Mouse (Mus musculus): ENCODE results near the gene Zdhhc22. TPM values are rescaled to one million over a fixed set of nuclear protein-coding genes. Genes with fewer than 3 reads are reported as not detected.

Gene Zdhhc22
- total RNA-seq, 2 experiments from 2014 or later = 53.8 to 58.4 TPM

DNA sequence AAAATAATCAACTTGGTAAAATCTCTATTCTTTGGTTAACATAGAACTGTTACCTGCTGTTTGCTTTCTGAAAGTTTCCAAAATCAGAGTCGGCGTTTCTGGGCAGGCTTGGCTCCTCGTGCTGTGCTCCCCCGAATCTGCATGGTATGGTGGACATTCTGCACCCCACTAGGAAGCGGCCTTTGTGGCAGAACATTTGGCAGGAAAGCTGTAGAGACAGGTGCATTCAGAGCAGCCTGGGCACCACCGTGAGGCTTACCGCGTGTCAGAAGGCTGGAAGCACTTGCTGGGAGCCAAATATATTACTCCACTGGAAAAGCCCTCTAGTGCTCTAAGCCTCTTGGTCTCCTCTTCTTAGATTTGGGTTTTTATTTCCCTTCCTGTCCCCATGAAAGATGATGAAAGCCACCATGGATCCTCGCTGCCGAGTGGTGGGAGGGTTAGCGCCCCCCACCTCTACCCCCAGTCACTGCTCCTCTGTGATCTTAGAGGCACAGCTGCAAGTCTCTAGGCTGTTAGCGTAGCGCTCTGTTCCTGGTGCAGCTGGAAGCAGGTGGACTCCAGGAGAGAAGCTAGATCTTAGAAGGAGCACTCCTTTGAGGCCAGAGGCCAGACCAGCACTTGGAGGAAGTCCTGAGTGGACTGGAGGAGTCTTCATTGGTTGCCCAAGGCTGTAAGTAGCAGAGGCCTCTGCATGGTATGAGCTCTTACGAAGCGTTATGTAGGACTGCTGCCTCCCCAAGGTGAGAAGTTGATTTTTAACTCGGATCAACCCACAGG is 25.8 kb downstream of the Zdhhc22 start:
- DNase-seq (ENCODE audit: low spot score in 2 of 2) = no peak

DNA sequence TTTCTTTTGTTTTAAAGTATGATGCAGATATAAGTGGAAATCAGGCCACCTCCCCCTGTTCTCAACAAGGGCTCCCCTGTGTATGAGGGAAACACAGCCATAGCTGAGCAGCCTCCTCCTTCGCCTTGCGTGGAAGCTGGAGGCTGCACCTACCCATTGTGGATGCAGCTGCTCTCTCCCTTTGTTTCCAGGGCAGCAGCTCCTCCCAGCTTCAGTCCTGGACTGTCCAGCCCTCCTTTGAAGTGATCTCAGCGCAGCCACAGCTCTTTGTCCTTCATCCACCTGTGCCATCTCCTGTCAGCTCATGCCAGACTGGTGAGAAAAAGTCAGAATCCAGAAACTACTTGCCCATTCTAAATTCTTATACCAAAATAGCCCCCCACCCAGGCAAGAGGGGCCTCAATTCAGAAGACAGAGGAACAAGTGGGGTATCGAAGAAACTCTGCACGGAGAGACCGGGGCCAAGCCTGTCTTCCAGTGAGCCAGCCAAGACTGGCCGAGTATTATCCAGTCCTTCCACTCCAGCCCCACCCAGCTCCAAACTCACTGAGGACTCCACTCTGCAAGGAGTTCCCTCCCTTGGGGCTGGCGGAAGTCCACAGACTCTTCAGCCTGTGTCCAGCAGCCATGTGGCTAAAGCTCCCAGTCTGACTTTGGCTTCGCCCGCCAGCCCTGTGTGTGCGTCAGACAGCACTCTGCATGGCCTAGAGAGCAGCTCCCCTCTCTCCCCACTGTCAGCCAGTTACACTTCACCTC is 28.5 kb downstream of the Zdhhc22 start:
- no peak for DNase-seq (ENCODE audit: low spot score in 2 of 2)

DNA sequence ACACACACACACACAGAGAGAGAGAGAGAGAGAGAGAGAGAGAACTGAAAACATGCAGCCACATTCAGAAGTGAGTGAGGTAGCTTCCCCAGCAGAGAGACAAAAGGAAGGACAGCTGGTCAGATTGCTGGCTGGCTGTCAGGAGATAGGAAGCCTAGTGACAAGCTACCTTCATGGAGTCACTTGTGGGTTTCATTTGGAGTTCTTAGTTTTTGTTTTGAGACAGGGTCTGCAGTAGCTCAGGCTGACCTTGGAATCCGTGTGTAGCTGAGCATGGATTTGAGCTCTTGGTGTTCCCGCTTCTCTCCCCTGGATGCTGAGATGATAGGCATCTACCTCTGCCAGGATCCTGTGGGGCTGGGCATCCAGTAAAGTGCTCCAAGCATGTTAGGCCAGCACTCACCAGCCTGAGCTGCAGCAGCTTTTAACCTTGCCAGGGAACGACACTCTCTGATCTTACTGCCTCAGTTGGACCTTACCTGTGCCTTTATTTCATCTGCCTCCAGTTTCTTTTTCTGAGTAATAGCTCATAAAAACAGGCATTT is 29.4 kb downstream of the Zdhhc22 start:
- DNase-seq (ENCODE audit: low spot score in 2 of 2) = no peak

DNA sequence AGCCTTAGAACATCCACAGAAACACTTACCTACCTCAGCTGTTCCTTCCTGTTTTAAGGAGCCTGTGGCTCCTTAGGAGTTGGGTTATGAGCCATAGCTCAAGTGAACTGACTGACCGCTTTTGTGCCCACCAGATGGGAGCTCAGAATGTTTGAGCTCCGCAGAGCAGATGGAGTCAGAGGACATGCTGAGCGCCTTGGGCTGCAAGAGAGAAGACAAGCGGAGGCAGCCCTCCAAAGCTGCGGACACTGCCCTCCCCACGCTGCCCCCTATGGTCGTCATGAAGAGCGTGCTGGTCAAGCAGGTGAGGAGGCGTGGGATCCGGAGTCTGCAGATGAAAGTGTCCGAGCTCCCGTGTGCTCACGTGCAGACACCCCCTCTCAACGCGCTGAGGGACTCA is 30.1 kb downstream of the Zdhhc22 start:
- DNase-seq (ENCODE audit: low spot score in 2 of 2) = no peak

GRCm38 (mm10) chr12:86959661-86960060 is 30.6 kb downstream of the Zdhhc22 start:
- no peak for DNase-seq (ENCODE audit: low spot score in 2 of 2)

- no peak for DNase-seq (ENCODE audit: low spot score in 2 of 2)
These were observed 31.7 kb downstream of the Zdhhc22 start for GRCm38 (mm10) chr12:86958558-86958957.

GRCm38 (mm10) chr12:86955894-86956293 is 34.3 kb downstream of the Zdhhc22 start:
- no peak for DNase-seq (ENCODE audit: low spot score in 2 of 2)

GRCm38 (mm10) chr12:86952331-86952850 is 37.8 kb downstream of the Zdhhc22 start:
- no peak for DNase-seq (ENCODE audit: low spot score in 2 of 2)

DNA sequence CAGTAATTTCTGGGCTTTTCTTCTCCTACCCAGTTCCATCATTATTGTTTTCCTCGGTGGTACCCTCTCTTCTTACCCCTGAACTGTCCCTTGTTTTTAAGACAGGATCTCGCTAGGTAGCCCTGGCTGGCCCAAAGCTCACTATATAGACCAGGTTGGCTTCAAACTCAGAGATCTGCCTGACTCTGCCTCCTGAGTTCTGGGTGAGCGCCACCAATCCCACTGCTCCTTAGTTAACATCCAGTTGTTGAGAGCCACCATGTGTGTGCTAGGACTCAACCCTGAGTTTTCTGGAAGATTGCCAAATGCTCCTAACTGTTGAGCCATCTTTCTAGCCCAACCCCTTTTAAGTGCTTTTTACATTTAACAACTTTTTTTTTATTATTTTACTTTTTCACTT is 39.3 kb downstream of the Zdhhc22 start:
- DNase-seq (ENCODE audit: low spot score in 2 of 2) = no peak

GRCm38 (mm10) chr12:86950161-86950960 is 39.9 kb downstream of the Zdhhc22 start:
- DNase-seq (ENCODE audit: low spot score in 2 of 2) = no peak

DNA sequence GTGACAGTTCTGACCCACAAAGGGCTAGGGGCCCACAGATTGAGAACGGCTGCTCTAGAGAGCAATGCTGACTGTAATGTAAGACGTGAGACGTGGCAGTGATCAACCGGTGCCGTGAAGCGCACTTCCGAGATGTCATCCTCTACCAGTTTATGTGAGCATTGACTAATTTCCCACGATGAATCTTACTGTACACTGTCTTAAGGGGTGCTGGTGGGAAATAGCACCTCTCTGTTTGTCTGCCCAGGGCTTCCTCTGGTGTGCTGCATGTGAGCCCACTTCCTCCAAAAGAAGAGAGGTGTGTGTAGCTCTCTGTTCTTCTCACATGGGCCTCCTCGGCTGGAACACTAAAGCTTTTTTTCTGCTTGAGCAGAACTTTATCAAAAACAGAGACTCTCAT is 40.7 kb downstream of the Zdhhc22 start:
- DNase-seq (ENCODE audit: low spot score in 2 of 2) = no peak

GRCm38 (mm10) chr12:86948627-86949026 is 41.6 kb downstream of the Zdhhc22 start:
- no peak for DNase-seq (ENCODE audit: low spot score in 2 of 2)

DNA sequence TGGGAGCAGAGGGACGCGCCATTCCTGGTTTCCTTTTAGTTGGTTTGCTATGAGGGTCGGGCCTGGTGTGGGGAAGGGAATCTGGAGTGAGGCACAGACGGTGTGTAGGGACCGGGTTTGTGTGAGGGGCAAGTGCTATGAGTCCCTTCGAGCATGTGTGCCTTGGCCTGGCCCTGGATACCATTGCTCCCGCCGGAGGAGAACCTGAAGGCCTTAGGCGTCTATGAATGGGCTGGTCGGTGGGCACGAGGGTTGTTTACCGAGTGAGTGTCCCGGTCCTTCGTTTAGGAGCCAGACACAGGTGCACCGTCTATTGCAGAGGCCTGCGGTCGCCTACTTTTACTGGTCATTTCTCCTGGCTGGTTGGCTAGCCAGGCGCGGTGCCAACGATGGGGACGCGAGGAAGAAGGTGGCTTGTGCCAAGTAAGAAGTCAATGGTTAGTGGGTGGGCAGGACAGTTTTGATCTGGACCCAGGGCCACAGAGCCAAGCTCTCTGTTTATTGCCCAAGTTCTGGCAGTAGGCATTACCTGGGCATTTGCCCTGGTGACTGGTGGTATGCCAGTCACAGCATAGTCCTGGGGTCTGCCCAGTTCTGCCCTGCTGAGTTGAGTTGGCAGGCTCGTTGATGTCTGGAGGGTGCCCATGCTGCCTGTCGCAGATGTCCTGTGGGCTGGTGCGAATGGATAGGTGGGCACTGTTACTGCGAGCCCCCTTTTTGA is 42.4 kb downstream of the Zdhhc22 start:
- DNase-seq (ENCODE audit: low spot score in 2 of 2) = peak; percentile 44 to 58

DNA sequence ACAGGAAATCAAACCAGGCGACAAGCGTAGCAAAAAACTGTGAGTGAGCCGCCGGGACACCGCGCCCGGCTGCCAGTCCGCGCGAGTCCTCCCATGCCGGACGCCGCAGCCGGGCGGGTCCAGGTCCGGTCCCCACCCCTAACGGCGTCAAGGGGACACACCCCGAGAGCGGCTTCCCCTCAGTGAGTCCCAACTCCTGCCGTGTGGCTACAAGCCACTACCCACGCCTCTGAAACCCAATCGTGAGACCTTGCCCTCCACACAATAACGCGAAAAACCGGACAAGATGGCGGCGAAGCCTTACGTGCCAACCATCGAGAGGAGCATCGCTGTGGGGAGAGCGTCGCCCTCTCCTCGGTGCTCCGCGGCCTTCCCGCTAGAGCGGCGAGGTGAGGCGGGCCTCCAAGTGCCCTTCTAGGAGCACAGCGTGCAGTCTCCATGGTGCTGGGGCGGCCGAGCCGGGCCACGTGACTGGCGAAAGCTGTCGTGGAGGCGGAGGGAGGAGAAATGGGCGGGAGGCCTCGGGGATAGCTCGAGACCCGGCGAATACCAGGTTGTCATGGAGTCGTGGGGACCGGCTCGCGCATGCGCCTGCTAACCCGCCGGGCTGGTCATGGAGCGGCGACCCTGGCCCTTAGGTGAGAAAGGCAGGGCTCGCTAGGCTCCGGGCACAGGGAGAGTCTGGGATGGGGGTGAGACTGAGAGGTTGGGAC is 43.2 kb downstream of the Zdhhc22 start, which contains the start of gene Cipc:
TSS of gene Cipc (plus strand) at position 182 of the 713 bp plus-strand sequence.
- DNase-seq (ENCODE audit: low spot score in 2 of 2) = peak; percentile 98 to 99

DNA sequence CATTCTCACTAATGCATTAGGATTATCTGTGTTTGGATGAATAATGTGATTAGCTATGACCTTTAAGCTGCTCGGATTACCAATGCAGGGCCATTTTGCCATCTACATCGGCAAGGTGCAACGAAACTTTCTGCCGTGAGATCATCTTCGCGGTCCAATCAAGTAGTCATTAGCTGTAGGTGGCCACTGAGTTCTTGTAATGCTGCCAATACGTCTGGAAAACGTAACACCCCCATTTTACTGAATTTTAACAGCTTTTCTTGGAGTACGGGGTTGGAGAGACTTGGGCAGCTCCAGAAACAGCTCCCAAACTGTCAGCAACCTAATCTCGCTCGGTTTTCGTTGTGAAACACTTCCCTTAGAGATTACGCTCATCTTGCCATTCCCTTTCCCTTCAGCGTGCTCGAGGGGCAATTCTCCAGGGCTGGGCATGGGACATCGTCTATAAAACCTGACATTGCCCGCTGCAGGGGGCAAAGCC is 43.9 kb downstream of the Zdhhc22 start:
- no peak for DNase-seq (ENCODE audit: low spot score in 2 of 2)

- peak; percentile 74 to 78 for DNase-seq (ENCODE audit: low spot score in 2 of 2)
These were observed 45.1 kb downstream of the Zdhhc22 start for GRCm38 (mm10) chr12:86945126-86945525.

- no peak for DNase-seq (ENCODE audit: low spot score in 2 of 2)
These were observed 46.8 kb downstream of the Zdhhc22 start for GRCm38 (mm10) chr12:86943421-86943820.

DNA sequence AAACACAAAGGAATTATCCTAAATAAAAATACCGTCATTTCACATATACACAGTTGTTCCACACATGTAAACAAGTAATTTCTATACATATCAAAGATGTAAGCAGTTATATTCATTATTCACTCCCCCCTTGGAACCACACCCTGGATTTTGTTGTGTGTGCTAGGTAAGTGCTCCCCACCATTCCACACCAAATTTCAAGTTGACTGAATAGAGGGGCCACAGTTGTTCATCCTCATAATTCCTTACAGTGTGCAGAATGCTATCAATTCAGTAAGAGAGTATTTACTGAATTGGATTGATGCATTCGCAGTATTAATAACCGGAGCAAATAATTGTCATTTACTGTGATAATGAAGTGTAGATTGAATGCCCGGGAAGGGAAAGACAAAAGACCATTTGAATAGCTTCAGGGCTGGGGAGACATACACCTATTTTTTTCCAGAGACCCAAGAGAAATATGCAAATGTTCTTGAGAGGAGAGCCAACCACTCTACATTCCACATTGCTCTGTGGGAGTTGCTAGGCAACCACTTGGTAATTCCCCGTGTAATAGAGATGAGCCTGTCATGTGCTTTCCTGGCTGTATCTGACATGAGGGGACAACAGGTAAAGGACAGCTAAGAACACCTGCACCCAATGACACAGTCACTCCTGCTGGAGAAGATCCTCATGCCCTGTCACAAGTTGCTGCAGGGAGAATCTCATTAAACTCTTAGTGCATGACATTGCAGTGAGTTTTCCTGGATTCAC is 48.3 kb downstream of the Zdhhc22 start:
- DNase-seq (ENCODE audit: low spot score in 2 of 2) = no peak

GRCm38 (mm10) chr12:86941173-86941572 is 49.1 kb downstream of the Zdhhc22 start:
- DNase-seq (ENCODE audit: low spot score in 2 of 2) = no peak
